Mouse (Mus musculus) brown adipose tissue, adult 24 weeks (tissue): ENCODE results near the gene Cib4. TPM values are rescaled to one million over a fixed set of nuclear protein-coding genes. Genes with fewer than 3 reads are reported as not detected.

Experiments
- H3K27ac ChIP-seq: fragments of 200-500 bp; replicated peaks from 2 replicates; pipeline ENCODE4 v1.5.1; 2012; ENCODE audit warnings: low read depth, mild to moderate bottlenecking, low read length
- H3K4me1 ChIP-seq: fragments of 200-500 bp; 2 replicates; pipeline ENCODE4 v1.6.1; 2012; ENCODE audit warnings: low read length, mixed read lengths; ENCODE audit not compliant: control insufficient read depth, insufficient read depth, insufficient read length
- H3K4me3 ChIP-seq: fragments of 200-500 bp; 2 replicates; pipeline ENCODE4 v1.5.1; 2012; ENCODE audit warnings: low read depth, mild to moderate bottlenecking, low read length, moderate library complexity; ENCODE audit not compliant: insufficient read depth
- polyA plus RNA-seq: library from polyadenylated mRNA; stranded (reverse); fragments of >200 nt; gene quantifications from 2 replicates; pipeline ENCODE4 v1.2.4, GENCODE M21; 2012; ENCODE audit not compliant: missing spikeins, insufficient read depth, insufficient read length

Cib4 gene
- polyA plus RNA-seq, 1 experiment, result not detected

GRCm38 (mm10) chr5:30465861-30466260 is 79.8 kb downstream of the Cib4 start, which contains the start of gene 1700001C02Rik:
TSS of gene 1700001C02Rik (plus strand) at chr5:30466047.
- no peak within 1 kb of the TSS for H3K4me3 ChIP-seq
- H3K4me1 ChIP-seq, result no peaks in the 10 kb centered on the region
- H3K27ac ChIP-seq, result no peak within 1 kb of the TSS

DNA sequence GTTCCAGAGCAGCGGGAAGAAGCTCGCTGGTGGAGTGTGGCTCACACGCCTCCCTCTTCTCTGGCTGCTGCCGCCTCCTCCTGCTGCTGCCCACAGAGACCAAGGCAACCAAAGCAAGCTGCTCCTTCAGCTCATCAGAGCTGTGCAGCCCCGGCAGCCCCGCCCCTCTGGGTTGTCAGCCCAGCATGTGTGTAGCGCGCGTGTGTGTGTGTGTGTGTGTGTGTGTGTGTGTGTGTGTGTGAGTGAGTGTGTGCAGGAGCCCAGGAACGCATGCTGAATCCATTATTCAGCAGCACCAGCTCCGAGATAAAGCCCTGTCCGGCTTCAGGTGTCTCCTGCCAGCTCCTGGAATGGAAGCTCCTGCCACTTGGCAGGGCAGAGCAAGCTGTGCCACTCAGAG is 83.8 kb downstream of the Cib4 start, which contains the start of gene Otof:
Gene Otof (minus strand): TSS at position 112 of the 400 bp plus-strand sequence.
- Histone ChIP-seq H3K4me3 (no peak within 1 kb of the TSS), H3K4me1 (no peaks in the 10 kb centered on the region), H3K27ac (no peak within 1 kb of the TSS)

- H3K27ac ChIP-seq, result no peak overlapping the region
- H3K4me3 ChIP-seq, result no peak overlapping the region
- H3K4me1 ChIP-seq, result no peaks in the 10 kb centered on the region
Observed at GRCm38 (mm10) chr5:30460155-30460554, 85.5 kb downstream of the Cib4 start.

- Histone ChIP-seq H3K27ac (no peak overlapping the region), H3K4me3 (no peak overlapping the region), H3K4me1 (no peaks in the 10 kb centered on the region)
Observed at GRCm38 (mm10) chr5:30456056-30456455, 89.6 kb downstream of the Cib4 start.

DNA sequence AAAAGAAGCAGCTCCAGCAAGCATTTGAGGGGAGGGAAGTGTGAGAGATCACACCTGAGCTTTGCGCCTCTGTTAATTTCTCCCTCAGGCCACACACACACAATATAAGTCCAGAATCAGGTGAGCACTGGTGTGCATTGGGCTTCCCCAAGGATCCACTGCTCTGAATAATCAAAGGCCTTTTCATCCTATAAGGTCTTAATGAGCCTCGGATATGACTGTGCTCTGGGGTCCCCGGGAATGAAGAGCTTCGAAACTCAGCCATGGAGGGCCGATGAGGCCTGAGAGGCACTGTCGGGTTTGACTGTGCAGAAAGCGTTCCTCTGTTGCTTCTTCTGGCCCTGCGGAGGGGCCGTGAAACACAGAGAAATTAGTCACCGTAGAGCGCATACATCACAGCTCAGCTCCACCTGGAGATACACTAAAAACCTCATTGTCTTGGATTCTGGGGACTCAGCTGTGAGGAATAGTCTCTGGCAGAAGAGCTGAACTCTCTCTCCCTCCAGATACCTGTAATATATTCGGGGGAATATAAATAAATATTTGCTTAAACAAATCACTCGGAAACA is 101.2 kb downstream of the Cib4 start:
- no peaks in the 10 kb centered on the region for H3K4me1 ChIP-seq
- no peak overlapping the region for H3K4me3 ChIP-seq
- H3K27ac ChIP-seq, result no peak overlapping the region

- Histone ChIP-seq H3K4me1 (no peaks in the 10 kb centered on the region), H3K27ac (no peak overlapping the region), H3K4me3 (no peak overlapping the region)
Observed at GRCm38 (mm10) chr5:30442196-30442595, 103.4 kb downstream of the Cib4 start.

DNA sequence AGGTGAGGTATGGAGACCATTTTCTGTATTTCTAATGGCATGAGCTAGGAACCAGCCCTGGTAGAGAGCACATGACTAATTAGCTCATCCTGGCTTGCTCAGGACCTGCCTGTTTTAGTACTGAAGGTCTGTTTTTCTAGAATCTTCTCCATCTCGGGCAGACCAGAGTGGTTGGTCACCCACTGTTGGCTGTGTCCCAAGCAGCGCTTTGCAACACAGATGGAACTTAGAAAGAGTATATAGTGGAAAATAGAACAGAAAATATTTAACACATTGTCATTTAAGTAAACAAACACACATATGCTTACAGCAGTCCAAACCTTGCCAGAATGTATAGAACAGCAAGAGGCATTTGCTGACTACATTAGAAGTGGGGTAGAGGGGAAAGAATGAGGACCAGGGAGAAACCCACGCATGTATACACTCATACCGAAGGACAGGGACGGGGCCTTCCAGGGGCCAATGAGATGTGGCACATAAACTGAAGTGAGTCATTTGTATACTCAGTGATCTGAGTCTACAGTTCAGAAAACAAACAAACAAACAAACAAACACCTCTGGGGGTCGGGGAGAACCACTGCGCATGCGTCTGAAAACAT is 105.2 kb downstream of the Cib4 start:
- Histone ChIP-seq H3K4me3 (no peak overlapping the region), H3K4me1 (no peaks in the 10 kb centered on the region), H3K27ac (no peak overlapping the region)

- Histone ChIP-seq H3K27ac (no peak overlapping the region), H3K4me3 (no peak overlapping the region), H3K4me1 (no peaks in the 10 kb centered on the region)
Observed at GRCm38 (mm10) chr5:30438931-30439330, 106.7 kb downstream of the Cib4 start.

Other genes starting within 250 kb of the Cib4 start
- not detected in 2 replicates for gene Otof, start 83.9 kb downstream of the Cib4 start, polyA plus RNA-seq
- not detected in 2 replicates for gene 1700001C02Rik, start 79.8 kb downstream of the Cib4 start, polyA plus RNA-seq
- gene Kcnk3, start 42.3 kb upstream of the Cib4 start, polyA plus RNA-seq, result 118 and 132 TPM in 2 replicates
- gene Slc35f6, start 102.1 kb upstream of the Cib4 start, polyA plus RNA-seq, result 20.9 and 21.8 TPM in 2 replicates
- gene Cenpa, start 120.9 kb upstream of the Cib4 start, polyA plus RNA-seq, result 4.2 and 13.7 TPM in 2 replicates
- not detected in 2 replicates for gene Dpysl5, start 165.7 kb upstream of the Cib4 start, polyA plus RNA-seq